Mouse (Mus musculus) thymus, adult 2 months (tissue): ENCODE data around the gene Mansc1. TPM values are rescaled to one million over a fixed set of nuclear protein-coding genes. Genes with fewer than 3 reads are reported as not detected.

Experiments used
- DNase-seq: peaks from one replicate; pipeline ENCODE4 v3.0.0; 2021
- H3K27ac ChIP-seq: fragments of 200-500 bp; 2 replicates; pipeline ENCODE4 v1.5.1; 2012; ENCODE audit warnings: low read length, control low read depth; ENCODE audit not compliant: control insufficient read depth, insufficient read depth
- H3K27me3 ChIP-seq: fragments of 200-500 bp; 2 replicates; pipeline ENCODE4 v1.6.1; 2012; ENCODE audit warnings: mild to moderate bottlenecking, low read length, moderate library complexity, mixed read lengths; ENCODE audit not compliant: control insufficient read depth, insufficient read depth
- H3K36me3 ChIP-seq: fragments of 200-500 bp; 2 replicates; pipeline ENCODE4 v1.6.1; 2012; ENCODE audit warnings: mild to moderate bottlenecking, low read length, moderate library complexity; ENCODE audit not compliant: control insufficient read depth, insufficient read depth
- H3K4me1 ChIP-seq: fragments of 200-500 bp; replicated peaks from 2 replicates; pipeline ENCODE4 v1.6.1; 2012; ENCODE audit warnings: low read length; ENCODE audit not compliant: control insufficient read depth, insufficient read depth
- H3K4me3 ChIP-seq: fragments of 200-500 bp; 2 replicates; pipeline ENCODE4 v1.5.1; 2012; ENCODE audit warnings: mild to moderate bottlenecking, low read length, control low read depth, moderate library complexity; ENCODE audit not compliant: control insufficient read depth, insufficient read depth
- CTCF ChIP-seq: fragments of 200-500 bp; IDR thresholded peaks from 2 replicates; pipeline ENCODE4 v1.5.1; 2012; ENCODE audit warnings: mild to moderate bottlenecking, control low read depth, low read length, moderate library complexity, borderline replicate concordance; ENCODE audit not compliant: control insufficient read depth, poor library complexity, insufficient read depth; ENCODE audit errors: extremely low read depth
- POLR2A ChIP-seq: fragments of 200-500 bp; IDR thresholded peaks from 2 replicates; pipeline ENCODE4 v1.6.1; 2012; ENCODE audit warnings: mild to moderate bottlenecking, low read length, control low read depth, moderate library complexity; ENCODE audit not compliant: control insufficient read depth, poor library complexity, insufficient read depth; ENCODE audit errors: extremely low read depth
- WGBS: fragments of 180-500 bp; shearing (Covaris S2); methylation state at CpG from one replicate; pipeline ENCODE4 v1.1.7; 2018; 5-methylcytosine and 5-hydroxymethylcytosine counted together
- polyA plus RNA-seq: library from polyadenylated mRNA; depleted of rRNA; stranded (reverse); fragments of >200 nt; gene quantifications from 2 replicates; pipeline ENCODE4 v1.2.3, GENCODE M21; 2012; rRNA removed

Gene Mansc1
- polyA plus RNA-seq, 1 experiment, result 3.4 TPM

GRCm38 (mm10) chr6:134564539-134564938, 67.7 kb downstream of the Mansc1 start:
- Histone ChIP-seq H3K27me3 (no peaks in the 10 kb centered on the region), H3K4me3 (no peak overlapping the region), H3K27ac (no peak overlapping the region), H3K4me1 (peaks cover 5% of the 10 kb centered on the region), H3K36me3 (no peaks in the 10 kb centered on the region)
- TF ChIP-seq POLR2A, result no peak
- TF ChIP-seq CTCF, result no peak
- WGBS, result 88% methylated on average over 2 of the region's 2 CpGs
- no peak for DNase-seq

GRCm38 (mm10) chr6:134559635-134560034, 72.7 kb downstream of the Mansc1 start:
- no peak overlapping the region for H3K4me3 ChIP-seq
- H3K27me3 ChIP-seq, result no peaks in the 10 kb centered on the region
- no peaks in the 10 kb centered on the region for H3K36me3 ChIP-seq
- DNase-seq, result no peak
- H3K4me1 ChIP-seq, result peaks cover 2% of the 10 kb centered on the region
- H3K27ac ChIP-seq, result no peak overlapping the region
- WGBS, result 86% methylated on average over 3 of the region's 3 CpGs
- no peak for TF ChIP-seq POLR2A
- TF ChIP-seq CTCF, result no peak

Other genes starting within 250 kb of the Mansc1 start
- 2.0 and 2.1 TPM in 2 replicates for gene Bcl2l14, start 236.2 kb downstream of the Mansc1 start, polyA plus RNA-seq
- 28.3 and 33.8 TPM in 2 replicates for gene Lrp6, start 65.5 kb downstream of the Mansc1 start, polyA plus RNA-seq
- gene Borcs5, start 7.0 kb upstream of the Mansc1 start, polyA plus RNA-seq, result 16.9 and 18.8 TPM in 2 replicates
- 12.7 and 14.4 TPM in 2 replicates for gene Dusp16, start 160.1 kb upstream of the Mansc1 start, polyA plus RNA-seq
- gene Crebl2, start 197.7 kb upstream of the Mansc1 start, polyA plus RNA-seq, result 10.7 and 13.3 TPM in 2 replicates